Mouse (Mus musculus): ENCODE results near the gene Metrnl. TPM values are rescaled to one million over a fixed set of nuclear protein-coding genes. Genes with fewer than 3 reads are reported as not detected.
A peak's percentile ranks its signal among the peaks of the same experiment; 100 is the strongest.
"Not testable (repeated sequence)": the region's sequence is repeated elsewhere in the genome, so short reads cannot be mapped to it uniquely, and the experiment has no call there.

The Metrnl gene
- polyA plus RNA-seq, 1 experiment from 2014 or later, result 21.5 TPM

DNA sequence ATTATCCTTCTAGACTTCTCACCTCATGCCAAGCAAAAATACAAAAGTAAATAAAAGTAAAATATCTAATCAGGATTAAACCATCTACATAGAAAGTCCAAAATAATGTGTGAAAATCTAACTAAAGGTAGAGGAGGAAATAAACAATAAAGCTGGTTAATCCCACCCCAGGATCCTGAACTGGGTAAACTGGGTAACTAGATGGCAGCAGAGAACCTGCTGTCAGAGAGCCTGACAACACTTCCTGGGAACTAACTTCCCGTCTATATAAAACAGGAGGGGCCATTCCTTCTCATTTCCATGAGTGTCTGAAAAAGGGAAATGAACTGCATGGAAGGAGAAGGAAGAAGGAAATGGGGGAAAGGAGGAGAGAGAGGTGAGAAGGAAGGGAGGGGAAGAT, 43.2 kb upstream of the Metrnl start:
- no peak for ATAC-seq (ENCODE audit: low read depth)
- H3K9ac ChIP-seq (replicated peaks; ENCODE audit: low read depth, low read length), result no peak overlapping the region
- H3K36me3 ChIP-seq (ENCODE audit: control insufficient read depth, insufficient read depth, low read length), result no peaks in the 10 kb centered on the region
- H3K9me3 ChIP-seq (ENCODE audit: control insufficient read depth, low read length), result no peaks in the 10 kb centered on the region
- no peaks in the 10 kb centered on the region for H3K27me3 ChIP-seq (ENCODE audit: control insufficient read depth, insufficient read depth, low read length)
- WGBS, result 65% methylated on average over 1 of the region's 1 CpGs
- H3K4me3 ChIP-seq (ENCODE audit: low read depth, low read length), result no peak overlapping the region
- no peaks in the 10 kb centered on the region for H3K4me1 ChIP-seq (ENCODE audit: control insufficient read depth, insufficient read depth, low read length)
- no peak overlapping the region for H3K27ac ChIP-seq (ENCODE audit: low read depth, low read length)
- H3K4me2 ChIP-seq (ENCODE audit: low read depth, low read length), result no peak overlapping the region

DNA sequence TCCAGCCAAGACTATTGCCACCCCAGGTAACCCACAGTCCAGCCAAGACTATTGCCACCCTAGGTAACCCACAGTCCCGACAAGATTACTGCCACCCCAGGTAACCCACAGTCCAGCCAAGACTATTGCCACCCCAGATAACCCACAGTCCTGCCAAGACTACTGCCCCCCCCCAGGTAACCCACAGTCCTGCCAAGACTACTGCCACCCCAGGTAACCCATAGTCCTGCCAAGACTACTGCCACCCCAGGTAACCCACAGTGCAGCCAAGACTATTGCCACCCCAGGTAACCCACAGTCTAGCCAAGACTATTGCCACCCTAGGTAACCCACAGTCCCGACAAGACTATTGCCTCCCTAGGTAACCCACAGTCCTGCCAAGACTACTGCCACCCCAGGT, 40.7 kb upstream of the Metrnl start:
- not testable (repeated sequence) for H3K4me1 ChIP-seq (ENCODE audit: control insufficient read depth, insufficient read depth, low read length); H3K36me3 ChIP-seq (ENCODE audit: control insufficient read depth, insufficient read depth, low read length); H3K9me3 ChIP-seq (ENCODE audit: control insufficient read depth, low read length); ATAC-seq (ENCODE audit: low read depth); H3K4me3 ChIP-seq (ENCODE audit: low read depth, low read length); H3K27me3 ChIP-seq (ENCODE audit: control insufficient read depth, insufficient read depth, low read length); H3K4me2 ChIP-seq (ENCODE audit: low read depth, low read length); H3K9ac ChIP-seq (replicated peaks; ENCODE audit: low read depth, low read length); H3K27ac ChIP-seq (ENCODE audit: low read depth, low read length)
- 100% methylated on average over 2 of the region's 2 CpGs for WGBS

DNA sequence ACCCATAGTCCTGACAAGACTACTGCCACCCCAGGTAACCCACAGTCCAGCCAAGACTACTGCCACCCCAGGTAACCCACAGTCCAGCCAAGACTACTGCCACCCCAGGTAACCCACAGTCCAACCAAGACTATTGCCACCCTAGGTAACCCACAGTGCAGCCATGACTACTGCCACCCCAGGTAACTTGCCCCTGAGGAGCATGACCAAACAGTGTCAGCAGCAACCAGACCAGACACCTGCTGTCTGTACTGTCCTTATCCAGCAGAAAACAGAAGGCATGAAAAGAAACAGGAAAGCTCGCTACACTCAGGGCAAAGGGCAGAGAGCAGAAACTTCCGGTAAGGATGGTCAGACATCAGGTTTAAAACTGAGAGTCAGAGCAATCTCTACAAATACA, 40.2 kb upstream of the Metrnl start:
- Histone ChIP-seq H3K4me3 (ENCODE audit: low read depth, low read length) (no peak overlapping the region), H3K9ac (replicated peaks; ENCODE audit: low read depth, low read length) (no peak overlapping the region), H3K4me1 (ENCODE audit: control insufficient read depth, insufficient read depth, low read length) (no peaks in the 10 kb centered on the region), H3K27me3 (ENCODE audit: control insufficient read depth, insufficient read depth, low read length) (no peaks in the 10 kb centered on the region), H3K9me3 (ENCODE audit: control insufficient read depth, low read length) (no peaks in the 10 kb centered on the region), H3K4me2 (ENCODE audit: low read depth, low read length) (no peak overlapping the region), H3K27ac (ENCODE audit: low read depth, low read length) (no peak overlapping the region), H3K36me3 (ENCODE audit: control insufficient read depth, insufficient read depth, low read length) (no peaks in the 10 kb centered on the region)
- ATAC-seq (ENCODE audit: low read depth), result no peak
- 87% methylated on average over 2 of the region's 2 CpGs for WGBS

DNA sequence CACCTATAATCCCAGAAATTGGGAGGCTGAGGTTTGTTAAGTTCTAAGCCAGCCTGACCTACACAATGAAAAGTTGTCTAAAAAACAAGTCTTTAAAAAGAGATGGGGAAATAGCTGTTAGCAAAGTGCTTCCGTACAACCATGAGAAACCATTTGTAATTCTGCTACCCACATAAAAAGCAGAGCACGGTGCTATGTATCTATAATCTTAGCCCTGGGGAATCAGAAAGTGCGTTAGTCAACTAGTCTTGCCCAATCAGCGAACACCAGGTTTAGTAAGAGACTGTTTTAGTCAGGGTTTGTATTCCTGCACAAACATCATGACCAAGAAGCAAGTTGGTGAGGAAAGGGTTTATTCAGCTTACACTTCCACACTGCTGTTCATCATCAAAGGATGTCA, 33.8 kb upstream of the Metrnl start:
- no peak overlapping the region for H3K27ac ChIP-seq (ENCODE audit: low read depth, low read length)
- WGBS, result 94% methylated on average over 4 of the region's 4 CpGs
- no peak for ATAC-seq (ENCODE audit: low read depth)

DNA sequence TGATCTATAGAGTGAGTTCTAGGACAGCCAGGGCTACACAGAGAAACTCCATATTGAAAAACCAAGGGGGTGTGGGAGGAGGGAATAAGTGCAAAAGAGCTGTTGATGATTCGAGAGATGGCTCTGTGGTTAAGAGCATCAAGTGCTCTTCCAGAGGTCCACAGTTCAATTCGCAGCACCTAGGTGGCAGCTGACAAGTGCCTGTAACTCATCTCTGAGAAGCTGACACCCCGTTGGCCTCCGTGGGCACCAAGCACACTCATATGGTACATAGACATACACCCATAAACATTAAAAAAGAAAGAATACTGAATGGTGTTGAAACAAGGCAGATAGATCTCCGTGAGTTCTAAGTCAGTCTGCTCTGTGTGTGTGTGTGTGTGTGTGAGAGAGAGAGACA, 32.6 kb upstream of the Metrnl start:
- Histone ChIP-seq H3K9me3 (ENCODE audit: control insufficient read depth, low read length) (no peaks in the 10 kb centered on the region), H3K36me3 (ENCODE audit: control insufficient read depth, insufficient read depth, low read length) (no peaks in the 10 kb centered on the region), H3K4me1 (ENCODE audit: control insufficient read depth, insufficient read depth, low read length) (0 out of 2 replicates have a peak, but pooled peaks cover 3% of the 10 kb centered on the region), H3K4me3 (ENCODE audit: low read depth, low read length) (no peak overlapping the region), H3K4me2 (ENCODE audit: low read depth, low read length) (no peak overlapping the region), H3K9ac (replicated peaks; ENCODE audit: low read depth, low read length) (no peak overlapping the region), H3K27me3 (ENCODE audit: control insufficient read depth, insufficient read depth, low read length) (no peaks in the 10 kb centered on the region), H3K27ac (ENCODE audit: low read depth, low read length) (no peak overlapping the region)
- 95% methylated on average over 5 of the region's 5 CpGs for WGBS
- ATAC-seq (ENCODE audit: low read depth), result no peak

More for the DNA sequence above, 33.8 kb upstream of the Metrnl start:
- Histone ChIP-seq H3K36me3 (ENCODE audit: control insufficient read depth, insufficient read depth, low read length) (no peaks in the 10 kb centered on the region), H3K4me1 (ENCODE audit: control insufficient read depth, insufficient read depth, low read length) (0 out of 2 replicates have a peak, but pooled peaks cover 3% of the 10 kb centered on the region), H3K4me3 (ENCODE audit: low read depth, low read length) (no peak overlapping the region), H3K9me3 (ENCODE audit: control insufficient read depth, low read length) (no peaks in the 10 kb centered on the region), H3K27me3 (ENCODE audit: control insufficient read depth, insufficient read depth, low read length) (no peaks in the 10 kb centered on the region), H3K9ac (replicated peaks; ENCODE audit: low read depth, low read length) (no peak overlapping the region), H3K4me2 (ENCODE audit: low read depth, low read length) (no peak overlapping the region)

DNA sequence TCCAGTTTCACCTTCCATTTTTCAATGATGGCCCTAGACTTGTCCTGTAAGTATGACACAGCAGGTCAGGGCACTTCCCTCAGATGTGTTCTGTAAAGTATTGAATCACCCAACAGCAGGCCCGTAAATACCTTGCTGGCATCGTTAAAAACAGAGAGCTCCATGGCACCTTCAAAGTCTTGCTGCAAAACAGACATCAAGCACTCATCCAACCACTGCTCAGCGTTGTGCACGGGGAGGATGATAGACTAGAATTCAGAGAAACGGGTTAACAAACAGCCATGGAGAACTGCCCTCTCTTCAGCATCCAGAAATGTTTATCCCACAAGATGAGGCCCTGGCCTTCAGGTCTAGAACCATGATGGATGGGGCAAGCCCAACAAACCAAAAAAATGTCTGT, 30.4 kb upstream of the Metrnl start:
- Histone ChIP-seq H3K36me3 (ENCODE audit: control insufficient read depth, insufficient read depth, low read length) (no peaks in the 10 kb centered on the region), H3K9ac (replicated peaks; ENCODE audit: low read depth, low read length) (no peak overlapping the region), H3K4me1 (ENCODE audit: control insufficient read depth, insufficient read depth, low read length) (0 out of 2 replicates have a peak, but pooled peaks cover 3% of the 10 kb centered on the region), H3K4me2 (ENCODE audit: low read depth, low read length) (no peak overlapping the region), H3K9me3 (ENCODE audit: control insufficient read depth, low read length) (no peaks in the 10 kb centered on the region), H3K4me3 (ENCODE audit: low read depth, low read length) (no peak overlapping the region), H3K27me3 (ENCODE audit: control insufficient read depth, insufficient read depth, low read length) (no peaks in the 10 kb centered on the region), H3K27ac (ENCODE audit: low read depth, low read length) (no peak overlapping the region)
- ATAC-seq (ENCODE audit: low read depth), result no peak
- WGBS, result 90% methylated on average over 5 of the region's 5 CpGs

DNA sequence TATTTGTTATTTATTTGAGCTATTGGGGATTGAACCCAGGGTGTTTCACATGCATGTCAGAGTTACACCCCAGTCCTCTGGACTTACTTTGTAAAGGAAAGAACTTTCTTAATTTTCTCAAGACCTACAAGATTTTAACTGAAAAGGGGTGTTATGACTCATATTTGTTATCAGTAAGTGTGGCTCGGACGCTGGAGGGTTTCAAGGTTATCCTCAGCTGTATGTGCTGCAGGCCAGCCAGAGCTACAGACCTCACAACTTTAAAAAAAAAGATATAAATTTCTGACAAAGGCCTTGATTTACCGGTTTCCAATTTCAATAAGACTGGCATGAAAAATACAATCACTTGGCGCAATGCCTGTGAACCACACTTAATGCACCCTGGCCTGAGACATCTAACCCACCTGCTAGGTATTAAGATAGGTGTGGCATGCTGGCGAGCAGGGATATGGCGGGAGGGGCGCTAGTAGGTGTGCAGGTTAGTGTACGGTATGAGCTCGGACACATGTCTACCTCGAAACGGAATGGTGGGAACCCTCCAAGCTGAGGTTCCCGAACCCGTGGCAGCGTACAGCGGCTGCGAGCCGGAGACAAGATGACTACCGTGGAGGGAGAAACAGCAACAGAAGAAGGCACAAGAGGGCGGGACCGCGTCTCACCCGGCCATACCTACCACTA, 28.9 kb upstream of the Metrnl start:
- H3K4me2 ChIP-seq (ENCODE audit: low read depth, low read length), result peak overlapping the region; percentile 78
- peak; percentile 53; the same call in 1 of the 2 replicates for ATAC-seq (ENCODE audit: low read depth)
- WGBS, result 3% methylated on average over 22 of the region's 22 CpGs

DNA sequence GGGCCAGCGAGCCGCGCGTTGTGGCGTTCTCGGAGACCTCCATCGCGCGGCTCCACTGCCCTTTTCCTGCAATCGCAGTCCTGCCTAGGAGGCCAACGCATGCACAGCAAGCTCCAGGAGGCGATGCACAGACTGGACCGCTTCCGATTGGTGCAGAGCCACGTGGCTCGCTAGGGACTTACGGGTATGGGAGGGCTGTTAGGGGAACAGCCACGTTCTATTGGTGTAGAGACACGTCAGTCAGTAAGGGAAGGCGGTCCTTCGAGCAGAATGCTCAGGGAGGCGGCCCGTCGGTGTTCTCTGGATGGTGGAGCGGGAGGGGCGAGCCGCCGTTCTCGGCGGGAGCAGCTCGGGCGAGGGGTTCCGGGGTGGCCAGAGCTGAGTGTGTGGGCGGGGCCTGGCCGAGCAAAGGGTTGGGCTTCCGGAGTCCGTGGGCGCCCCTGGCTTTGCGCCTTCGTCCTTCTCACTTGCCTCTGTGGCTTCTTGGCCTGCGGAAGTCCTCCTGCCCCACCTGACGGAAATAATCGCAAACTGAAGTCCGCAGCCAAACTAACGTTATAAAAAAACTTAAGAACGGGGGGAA, 28.3 kb upstream of the Metrnl start, which contains the start of gene B3gntl1:
B3gntl1 (minus strand) TSS at position 164 of the 583 bp plus-strand sequence.
- Histone ChIP-seq H3K4me2 (ENCODE audit: low read depth, low read length) (peak within 1 kb of the TSS; percentile 78), H3K4me1 (ENCODE audit: control insufficient read depth, insufficient read depth, low read length) (0 out of 2 replicates have a peak, but pooled peaks cover 3% of the 10 kb centered on the region)

More for the DNA sequence above, 28.9 kb upstream of the Metrnl start:
- Histone ChIP-seq H3K4me3 (ENCODE audit: low read depth, low read length) (peak overlapping the region; percentile 56), H3K9ac (replicated peaks; ENCODE audit: low read depth, low read length) (peak overlapping the region; percentile 82), H3K27me3 (ENCODE audit: control insufficient read depth, insufficient read depth, low read length) (no peaks in the 10 kb centered on the region), H3K36me3 (ENCODE audit: control insufficient read depth, insufficient read depth, low read length) (no peaks in the 10 kb centered on the region), H3K9me3 (ENCODE audit: control insufficient read depth, low read length) (no peaks in the 10 kb centered on the region), H3K4me1 (ENCODE audit: control insufficient read depth, insufficient read depth, low read length) (0 out of 2 replicates have a peak, but pooled peaks cover 3% of the 10 kb centered on the region), H3K27ac (ENCODE audit: low read depth, low read length) (peak overlapping the region; percentile 83)

DNA sequence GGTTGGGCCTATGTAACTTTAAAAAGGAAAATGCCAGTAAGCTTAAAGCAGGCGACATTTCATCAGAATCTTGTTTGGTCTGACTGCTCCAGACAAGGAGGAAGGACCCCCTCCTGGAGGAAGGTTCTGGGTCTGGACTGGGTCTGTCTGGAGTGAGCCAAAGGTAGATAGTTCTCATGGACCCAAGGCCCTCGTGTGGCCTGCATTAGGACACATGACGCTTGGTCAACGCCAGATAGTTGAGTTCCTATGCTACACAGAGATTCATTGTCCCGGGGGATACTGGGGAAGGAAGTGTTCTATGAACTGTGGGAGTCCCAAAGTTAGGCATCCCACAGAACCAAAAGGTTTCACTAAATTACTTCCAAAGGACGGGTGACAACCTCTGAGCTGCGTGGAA, 27.7 kb upstream of the Metrnl start:
- Histone ChIP-seq H3K36me3 (ENCODE audit: control insufficient read depth, insufficient read depth, low read length) (no peaks in the 10 kb centered on the region), H3K4me2 (ENCODE audit: low read depth, low read length) (peak overlapping the region; percentile 78), H3K4me3 (ENCODE audit: low read depth, low read length) (peak overlapping the region; percentile 56), H3K9ac (replicated peaks; ENCODE audit: low read depth, low read length) (peak overlapping the region; percentile 82), H3K4me1 (ENCODE audit: control insufficient read depth, insufficient read depth, low read length) (0 out of 2 replicates have a peak, but pooled peaks cover 3% of the 10 kb centered on the region), H3K27me3 (ENCODE audit: control insufficient read depth, insufficient read depth, low read length) (no peaks in the 10 kb centered on the region), H3K9me3 (ENCODE audit: control insufficient read depth, low read length) (no peaks in the 10 kb centered on the region), H3K27ac (ENCODE audit: low read depth, low read length) (peak overlapping the region; percentile 83)
- ATAC-seq (ENCODE audit: low read depth), result peak; percentile 16
- WGBS, result 68% methylated on average over 7 of the region's 7 CpGs

More for the DNA sequence above, 28.3 kb upstream of the Metrnl start, which contains the start of gene B3gntl1:
- Histone ChIP-seq H3K27ac (ENCODE audit: low read depth, low read length) (peak within 1 kb of the TSS; percentile 83), H3K36me3 (ENCODE audit: control insufficient read depth, insufficient read depth, low read length) (no peaks in the 10 kb centered on the region), H3K27me3 (ENCODE audit: control insufficient read depth, insufficient read depth, low read length) (no peaks in the 10 kb centered on the region), H3K9me3 (ENCODE audit: control insufficient read depth, low read length) (no peaks in the 10 kb centered on the region), H3K9ac (replicated peaks; ENCODE audit: low read depth, low read length) (peak within 1 kb of the TSS; percentile 82), H3K4me3 (ENCODE audit: low read depth, low read length) (peak within 1 kb of the TSS; percentile 56)
- peak; percentile 100 for ATAC-seq (ENCODE audit: low read depth)
- under 1% methylated on average over 45 of the region's 46 CpGs for WGBS
